Mouse (Mus musculus) olfactory bulb, adult 2 months (tissue): ENCODE results near the gene Pcdh15.

Experiments
- CTCF ChIP-seq: fragments of 200-500 bp; IDR thresholded peaks from 2 replicates; pipeline ENCODE4 v1.5.1; 2012; ENCODE audit warnings: low read depth, mild to moderate bottlenecking, low read length, moderate library complexity; ENCODE audit not compliant: insufficient read depth
- POLR2A ChIP-seq: fragments of 200-500 bp; IDR thresholded peaks from 2 replicates; pipeline ENCODE4 v1.6.1; 2012; ENCODE audit warnings: mild to moderate bottlenecking, low read depth, low read length, moderate library complexity; ENCODE audit not compliant: insufficient read depth

DNA sequence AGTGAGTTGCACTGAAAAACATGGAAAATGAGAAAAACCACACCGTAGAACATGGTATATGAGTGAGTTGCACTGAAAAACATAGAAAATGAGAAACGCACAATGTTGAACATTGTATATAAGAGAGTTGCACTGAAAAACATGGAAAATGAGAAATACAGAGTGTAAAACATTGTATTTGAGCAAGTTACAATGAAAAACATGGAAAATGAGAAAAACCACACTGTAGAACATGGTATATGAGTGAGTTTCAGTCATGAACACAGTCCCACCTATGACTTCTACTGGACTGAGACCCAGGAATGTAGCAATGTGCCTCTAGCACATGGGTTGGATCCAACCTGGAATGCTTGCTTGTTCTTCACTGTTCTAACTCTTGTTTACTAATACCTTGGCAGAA is 279.9 kb downstream of the Pcdh15 start:
- TF ChIP-seq POLR2A = no peak
- TF ChIP-seq CTCF = no peak
